Mouse (Mus musculus): ENCODE data around the gene Polr3gl.

Polr3gl gene

GRCm38 (mm10) chr3:96597435-96597891, 3.5 kb upstream of the Polr3gl start:
- DNase-seq: peak; percentile 96

- no peak for DNase-seq
These were observed 2.9 kb upstream of the Polr3gl start for GRCm38 (mm10) chr3:96596855-96597254.

GRCm38 (mm10) chr3:96596228-96596707, 2.3 kb upstream of the Polr3gl start, which contains the start of gene Ankrd34a:
TSS of gene Ankrd34a (plus strand) at chr3:96596636.
- peak; percentile 97 for DNase-seq

GRCm38 (mm10) chr3:96595661-96596060, 1.7 kb upstream of the Polr3gl start:
- DNase-seq: peak; percentile 85

- peak; percentile 88 for DNase-seq
These were observed 870 bp upstream of the Polr3gl start for GRCm38 (mm10) chr3:96594851-96595250.

- DNase-seq: peak; percentile 97
These were observed 607 bp downstream of the Polr3gl start for GRCm38 (mm10) chr3:96593374-96593773.

GRCm38 (mm10) chr3:96590657-96591056, 3.3 kb downstream of the Polr3gl start:
- DNase-seq: no peak

- no peak for DNase-seq
These were observed 10.6 kb downstream of the Polr3gl start for GRCm38 (mm10) chr3:96583386-96583785.

- DNase-seq: peak; percentile 91
These were observed 12.0 kb downstream of the Polr3gl start for GRCm38 (mm10) chr3:96581771-96582515.

- peak; percentile 93 for DNase-seq
These were observed 12.8 kb downstream of the Polr3gl start for GRCm38 (mm10) chr3:96581141-96581540.

- DNase-seq: peak; percentile 99
These were observed 14.0 kb downstream of the Polr3gl start for GRCm38 (mm10) chr3:96579885-96580454.

- peak; percentile 93 for DNase-seq
These were observed 14.7 kb downstream of the Polr3gl start for GRCm38 (mm10) chr3:96579239-96579750.

- DNase-seq: peak; percentile 94
These were observed 15.3 kb downstream of the Polr3gl start for GRCm38 (mm10) chr3:96578561-96579238.

GRCm38 (mm10) chr3:96577566-96577965, 16.4 kb downstream of the Polr3gl start:
- no peak for DNase-seq

- DNase-seq: peak; percentile 100
These were observed 17.1 kb downstream of the Polr3gl start, which contains the start of gene Gm16253 for GRCm38 (mm10) chr3:96576690-96577541. TSS of gene Gm16253 (plus strand) at chr3:96576984.

- peak; percentile 99 for DNase-seq
These were observed 17.8 kb downstream of the Polr3gl start for GRCm38 (mm10) chr3:96576005-96576658.

- peak; percentile 99 for DNase-seq
These were observed 18.6 kb downstream of the Polr3gl start for GRCm38 (mm10) chr3:96575272-96575984.

- peak; percentile 96 for DNase-seq
These were observed 20.1 kb downstream of the Polr3gl start for GRCm38 (mm10) chr3:96573611-96574511.

GRCm38 (mm10) chr3:96571896-96572698, 21.9 kb downstream of the Polr3gl start:
- DNase-seq: peak; percentile 99

Measured in heart, adult 11 months (tissue).